Mouse (Mus musculus): ENCODE results near the gene Pdcd7.

Pdcd7 gene

DNA sequence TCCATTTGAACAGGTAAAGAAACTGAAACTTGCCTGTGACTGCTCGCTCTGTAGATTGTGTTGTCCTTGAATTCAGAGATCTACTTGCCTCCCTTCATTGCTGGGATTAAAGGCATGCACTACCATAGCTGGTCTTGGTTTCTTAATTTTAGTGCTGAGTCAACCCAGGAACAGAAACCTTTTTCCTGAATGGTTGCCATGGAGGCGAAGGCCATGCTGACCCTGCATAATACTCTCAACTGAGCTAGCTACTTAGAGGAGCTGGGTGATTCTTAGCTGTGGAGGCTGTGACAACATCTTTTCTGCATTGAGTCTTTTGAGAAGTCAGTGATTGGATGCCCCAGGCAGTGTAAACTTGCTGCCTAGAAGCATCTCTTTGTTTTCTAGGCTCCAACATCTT is 11.1 kb downstream of the Pdcd7 start:
- no peak for DNase-seq

DNA sequence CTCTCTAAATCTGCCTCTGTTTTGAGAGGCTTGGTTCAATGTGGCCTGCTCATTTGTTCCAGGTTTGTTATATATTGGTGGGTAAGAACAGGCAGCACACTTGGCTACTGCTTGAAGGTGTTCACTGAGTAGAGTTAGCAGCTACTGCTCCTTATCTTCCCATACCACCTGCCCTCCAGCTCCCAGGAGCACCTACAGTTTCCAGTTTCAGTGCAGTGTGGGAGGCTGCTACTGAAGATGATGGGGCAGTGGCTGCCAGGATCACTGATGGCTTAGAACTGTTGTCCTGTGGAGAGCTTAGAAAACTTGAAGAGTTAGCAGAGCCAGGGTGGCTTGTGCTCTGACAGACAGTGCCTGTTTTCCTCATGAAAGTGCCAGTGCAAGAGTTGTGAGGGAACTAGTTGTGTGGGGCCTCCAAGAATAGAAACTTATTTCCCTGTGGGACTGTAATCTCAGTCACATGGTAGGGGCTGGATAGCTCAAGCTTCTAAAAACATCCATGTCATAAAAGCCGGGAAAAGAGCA is 13.1 kb downstream of the Pdcd7 start:
- DNase-seq, result no peak

DNA sequence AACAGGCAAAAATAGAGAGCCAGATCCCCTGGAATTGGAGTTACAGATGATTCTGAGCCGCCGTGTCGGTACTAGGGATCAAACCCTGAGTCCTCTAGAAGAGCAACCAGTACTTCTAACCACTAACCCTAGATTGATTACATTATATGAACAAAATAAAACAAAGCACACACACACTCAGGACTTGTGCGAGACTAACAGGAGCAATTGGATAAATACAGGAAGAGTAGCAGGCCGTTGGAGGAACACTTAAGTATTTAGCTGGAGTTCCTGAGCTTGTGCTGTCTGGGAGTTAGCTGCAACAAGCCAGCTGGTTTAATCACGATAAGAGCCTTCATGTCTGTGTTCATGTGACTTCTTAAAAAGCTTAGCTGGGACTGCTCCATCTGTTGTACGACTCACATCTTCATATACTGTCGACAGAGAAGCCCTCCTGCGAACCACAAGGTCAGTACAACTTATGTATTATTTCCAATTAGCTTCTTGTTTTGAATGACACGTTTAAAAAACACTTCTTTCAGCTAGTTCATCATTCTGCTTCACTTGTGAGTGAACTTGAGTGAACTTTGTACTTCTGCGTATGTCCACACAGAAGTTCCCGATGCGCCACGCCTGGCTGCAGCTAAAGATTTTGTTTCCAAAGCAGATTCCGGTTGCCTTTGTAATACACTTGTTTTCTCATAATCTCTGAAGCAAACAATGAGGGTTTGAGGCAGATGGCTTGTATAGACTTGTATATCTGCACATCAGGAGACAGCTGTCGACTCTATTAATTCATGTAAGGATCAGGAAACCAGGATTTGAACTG is 14.9 kb downstream of the Pdcd7 start, which contains the start of gene Ubap1l:
TSS of gene Ubap1l (plus strand) at position 401 of the 808 bp plus-strand sequence.
- no peak for DNase-seq

DNA sequence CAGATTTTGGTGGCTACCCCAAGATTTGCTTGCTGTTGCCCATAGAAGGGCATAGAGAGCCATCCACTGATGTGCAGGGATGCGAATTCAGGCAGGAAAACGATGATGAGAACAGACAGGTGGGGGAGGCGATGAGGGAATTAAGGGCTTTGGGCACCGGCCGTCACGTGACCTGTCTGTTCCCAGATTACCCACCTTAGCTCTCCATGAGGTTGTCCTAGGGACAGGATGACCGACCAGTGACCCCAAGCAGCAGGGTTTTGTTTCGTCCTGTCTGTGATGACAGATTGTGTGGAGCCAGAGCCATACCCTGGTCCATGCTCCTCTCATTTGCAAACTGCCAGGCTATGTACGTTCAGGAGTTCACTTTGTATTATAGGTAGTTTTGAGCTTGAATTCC is 17.8 kb downstream of the Pdcd7 start:
- no peak for DNase-seq

DNA sequence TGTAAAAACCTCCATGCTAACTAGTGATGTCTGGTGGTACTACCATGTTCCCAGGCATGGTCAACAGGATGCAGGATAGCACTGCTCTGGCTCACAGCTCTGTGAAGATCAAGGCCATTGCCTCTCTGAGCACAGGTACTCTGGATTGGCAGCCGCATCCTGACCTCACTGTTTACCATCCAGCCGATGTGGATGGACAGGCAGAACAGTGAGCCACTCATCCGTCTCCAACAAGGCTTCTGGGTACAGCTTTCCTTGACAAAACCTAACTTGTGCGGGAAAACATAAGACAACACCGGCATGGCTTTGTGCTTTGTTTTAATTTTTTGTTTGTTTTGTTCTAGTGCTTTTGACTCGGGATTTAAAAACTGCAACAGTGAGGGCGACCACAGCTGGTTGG is 19.8 kb downstream of the Pdcd7 start:
- no peak for DNase-seq

DNA sequence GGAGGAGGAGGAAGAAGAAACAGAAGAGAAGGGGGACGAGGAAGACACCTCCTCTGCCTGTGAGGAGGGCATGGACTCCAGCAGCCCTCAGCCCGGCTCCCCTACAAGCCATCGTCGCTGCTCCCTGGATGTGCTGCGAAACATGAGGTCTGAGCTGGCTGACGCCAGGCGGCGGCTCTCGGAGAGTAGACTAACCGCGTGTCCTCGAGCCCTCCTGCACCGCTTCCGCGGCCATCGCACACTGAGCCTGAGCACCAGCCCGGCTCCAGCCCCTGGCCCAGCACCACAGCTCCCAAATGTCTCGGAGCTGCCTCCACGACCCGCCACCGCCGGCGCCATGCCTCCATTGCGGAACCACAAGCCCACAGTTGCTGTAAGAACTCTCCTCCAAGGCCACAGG is 25.9 kb downstream of the Pdcd7 start:
- DNase-seq, result no peak

DNA sequence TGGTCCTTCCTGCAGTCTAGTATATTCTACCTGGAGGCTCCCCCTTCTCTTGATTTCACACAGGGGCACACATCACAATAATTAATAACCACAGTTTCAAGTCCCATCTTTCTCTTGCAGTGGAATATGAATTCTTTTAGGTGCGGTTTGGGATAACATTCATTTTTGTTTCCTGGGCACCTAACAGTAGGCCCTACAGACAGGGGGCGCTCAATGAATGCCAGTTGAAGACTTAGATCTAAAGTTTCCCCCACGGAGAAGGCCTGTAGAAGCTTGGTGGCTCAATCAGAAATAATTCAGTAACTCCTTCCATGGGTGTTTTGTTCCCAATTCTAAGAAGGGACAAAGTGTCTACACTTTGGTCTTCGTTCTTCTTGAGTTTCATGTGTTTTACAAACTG is 26.5 kb downstream of the Pdcd7 start:
- peak; percentile 80 for DNase-seq

DNA sequence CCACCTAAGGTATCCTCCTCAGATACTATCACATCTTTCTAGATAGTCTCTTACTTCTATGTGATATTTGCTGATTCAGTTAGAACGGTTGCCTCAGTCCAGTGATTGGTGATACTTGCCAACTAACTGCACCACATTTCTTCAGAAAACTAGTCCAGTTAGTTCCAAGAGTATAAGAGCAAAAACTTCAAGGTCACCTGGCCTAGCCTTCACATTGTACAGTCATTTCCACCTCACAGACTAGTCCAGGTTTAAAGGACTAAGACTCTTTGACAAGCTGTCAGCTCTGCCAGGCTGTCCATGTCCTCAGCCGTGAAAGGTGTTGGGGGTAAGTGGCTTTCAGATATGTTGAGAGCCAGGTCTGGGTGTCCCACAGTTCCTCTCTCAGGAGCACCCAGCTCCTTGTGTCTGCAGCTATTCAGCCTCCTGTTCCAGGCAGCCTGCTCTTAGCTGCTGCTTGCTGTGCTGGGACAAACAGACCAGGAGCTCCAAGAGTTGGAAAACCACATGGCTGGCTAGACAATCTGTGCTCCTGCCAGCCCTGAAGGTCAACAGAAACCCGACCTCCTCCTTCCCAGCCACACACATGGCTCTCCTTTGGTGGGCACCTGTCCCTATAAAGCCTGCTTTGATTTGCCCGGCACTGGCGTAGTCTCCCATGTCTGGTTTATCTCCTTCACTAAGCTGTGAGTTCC is 28.7 kb downstream of the Pdcd7 start:
- DNase-seq, result no peak

DNA sequence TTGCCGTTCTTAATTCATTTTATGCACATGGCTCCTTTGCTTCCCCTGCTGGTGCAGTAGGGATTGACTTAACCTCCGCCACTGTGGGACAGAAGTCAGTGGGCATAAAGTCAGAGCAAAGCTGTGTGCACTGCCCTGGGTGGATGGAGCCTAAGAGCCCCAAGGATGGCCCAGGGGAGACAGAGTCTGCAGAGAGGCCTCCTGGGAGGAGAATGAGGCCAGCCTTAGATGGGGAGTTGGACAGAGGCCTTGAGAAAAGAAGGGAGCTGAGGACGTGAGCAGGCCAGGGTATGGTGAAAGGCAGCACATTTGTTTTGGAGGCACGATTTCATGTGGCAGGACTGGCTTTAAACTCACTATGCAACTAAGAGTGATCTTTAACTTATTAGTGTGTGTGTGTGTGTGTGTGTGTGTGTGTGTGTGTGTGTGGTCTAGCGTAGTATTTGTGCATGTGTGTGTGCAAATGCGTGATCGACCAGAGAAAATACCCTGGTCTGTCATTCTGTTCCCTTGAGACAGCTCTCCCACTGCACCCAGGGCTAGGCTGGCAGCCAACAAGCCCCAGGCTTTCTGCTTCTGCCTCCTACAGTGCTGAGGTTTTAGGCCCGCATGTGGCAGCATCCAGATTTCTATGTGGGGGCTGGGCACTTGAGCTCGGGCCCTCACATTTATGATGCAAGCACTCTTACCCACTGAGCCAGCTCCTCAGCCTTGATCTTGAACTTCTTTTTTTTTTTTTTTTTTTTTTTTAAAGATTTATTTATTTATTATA is 29.4 kb downstream of the Pdcd7 start:
- DNase-seq, result peak; percentile 53

DNA sequence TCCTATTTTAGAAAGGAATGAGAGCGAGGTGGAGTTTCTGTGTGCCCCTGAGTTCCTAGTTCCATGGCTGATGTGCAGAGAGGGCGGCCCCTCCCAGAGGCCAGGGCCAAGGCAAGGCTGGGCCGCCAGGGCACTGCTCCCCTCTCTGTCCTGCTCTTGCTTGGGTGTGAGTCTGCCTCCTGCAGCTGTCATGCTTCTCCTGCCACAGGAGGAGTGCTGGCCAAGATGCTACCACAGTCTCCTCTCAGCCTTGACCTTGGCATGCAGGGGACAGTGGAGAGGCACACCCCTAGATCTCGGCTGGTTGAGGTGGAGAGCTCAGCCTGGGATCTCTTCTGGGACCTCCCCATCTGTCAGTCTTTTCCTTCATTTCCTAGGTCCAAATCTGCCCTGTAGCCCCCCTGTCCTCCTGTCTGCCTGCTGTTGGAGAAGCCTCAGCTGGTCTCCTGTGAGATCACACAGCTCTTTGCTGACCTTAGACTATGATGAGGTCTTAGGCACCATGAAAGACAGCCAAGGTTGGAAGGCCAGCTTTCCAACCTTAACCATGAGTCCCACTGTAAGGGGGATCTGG is 35.2 kb downstream of the Pdcd7 start:
- peak; percentile 50 for DNase-seq

DNA sequence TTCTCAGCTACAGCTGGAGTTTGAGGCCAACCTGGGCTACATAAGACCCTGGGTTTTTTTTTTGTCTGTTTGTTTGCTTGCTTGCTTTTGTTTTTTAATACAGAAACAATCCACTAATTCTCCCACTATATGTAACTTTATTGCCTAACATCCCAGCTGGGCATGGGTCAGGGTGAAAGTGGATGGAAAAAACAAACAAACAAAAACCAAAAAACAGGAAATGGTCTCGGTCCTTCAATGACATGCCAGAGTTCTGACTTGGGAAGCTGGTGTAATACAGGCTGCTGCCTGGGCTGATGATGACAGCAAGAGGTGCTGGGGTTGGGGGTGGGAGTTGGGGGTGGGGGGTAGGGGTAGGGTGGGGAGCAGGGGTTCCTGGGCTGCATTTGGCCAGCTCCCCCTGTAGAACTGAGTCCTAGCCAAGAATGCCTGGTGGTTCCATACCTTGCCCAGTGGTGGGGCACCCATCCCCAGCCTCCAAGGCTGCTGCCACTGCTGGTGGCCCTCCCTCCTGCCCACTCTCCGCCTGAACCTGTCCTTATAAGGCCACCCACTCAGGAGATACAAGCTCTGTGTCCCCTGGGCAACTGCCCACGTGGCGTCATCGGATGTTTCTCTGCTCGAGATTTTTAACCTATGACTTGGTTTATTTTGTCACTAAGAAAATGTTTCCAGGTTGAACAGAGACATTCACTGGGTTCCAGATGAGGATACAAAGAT is 36.3 kb downstream of the Pdcd7 start:
- no peak for DNase-seq

DNA sequence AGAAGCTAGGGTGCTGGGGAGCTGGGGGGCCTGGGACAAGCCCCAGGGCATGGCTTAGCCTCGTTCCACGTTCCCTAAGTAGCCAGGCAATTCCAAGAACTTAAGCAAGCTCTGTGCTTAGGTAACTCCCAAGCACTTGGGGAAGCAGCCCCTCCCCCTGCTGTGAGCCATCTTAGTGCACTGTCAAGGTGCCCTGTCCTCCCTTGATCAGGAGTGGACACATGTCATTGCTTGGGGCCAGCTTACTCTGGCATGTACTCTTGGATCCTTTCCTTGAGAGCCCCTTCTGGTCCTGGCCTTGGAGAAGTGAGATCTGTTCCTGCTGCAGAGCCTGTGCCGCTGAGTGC is 36.8 kb downstream of the Pdcd7 start:
- no peak for DNase-seq

DNA sequence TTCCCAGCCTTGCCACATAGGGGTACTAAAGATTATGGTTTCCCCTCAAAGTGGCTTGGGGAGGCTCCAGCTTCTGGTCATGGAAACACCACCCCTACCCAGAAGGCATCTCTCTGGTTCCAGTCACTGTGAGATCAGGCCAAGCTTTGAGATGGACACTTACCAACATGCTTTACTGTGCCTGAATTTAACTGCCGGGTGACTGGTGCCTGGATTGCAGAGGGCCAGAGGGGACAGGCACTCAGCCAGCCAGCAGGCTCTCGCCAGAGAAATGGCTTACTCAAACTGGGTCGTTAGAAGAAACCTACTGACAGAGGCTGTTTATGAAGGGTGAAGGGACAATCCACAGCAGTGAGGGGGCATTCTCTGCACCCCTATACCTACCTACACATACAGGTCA is 38.4 kb downstream of the Pdcd7 start:
- DNase-seq, result peak; percentile 75

DNA sequence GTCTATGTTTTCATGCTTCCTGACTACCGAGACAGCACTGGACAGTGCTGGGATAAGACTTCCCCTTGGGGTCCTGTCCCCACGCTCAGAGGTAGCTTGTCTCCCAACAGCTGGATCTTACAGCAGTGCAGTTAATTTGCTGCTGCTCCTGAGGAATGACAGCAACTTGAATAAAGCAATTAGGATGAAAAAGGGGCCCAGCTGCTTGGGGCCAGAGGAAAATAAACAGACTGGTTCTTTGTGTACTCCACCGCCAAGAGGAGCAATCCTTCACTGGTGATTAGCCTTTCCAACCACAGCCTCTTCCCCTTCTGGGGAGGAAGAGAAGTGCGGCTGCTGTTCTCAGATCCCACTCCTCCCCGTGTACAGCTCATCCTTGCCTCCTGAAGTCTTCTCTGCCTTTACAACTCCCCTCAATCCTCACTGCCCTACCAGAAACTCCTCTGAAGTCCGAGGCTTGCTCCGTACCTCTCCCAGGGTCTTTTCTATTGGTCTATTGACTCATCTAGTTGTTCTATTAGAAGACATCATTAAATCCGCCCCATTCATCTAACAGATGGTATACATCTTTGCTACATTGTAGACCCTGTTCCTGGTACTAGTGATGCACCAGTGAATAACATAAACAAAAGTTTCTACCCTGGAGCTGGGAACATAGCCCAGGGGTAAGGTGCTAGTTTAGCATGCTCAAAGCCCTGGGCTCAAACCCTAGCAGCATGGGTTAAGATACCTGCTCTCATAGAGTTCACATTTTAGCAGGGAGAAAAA is 40.7 kb downstream of the Pdcd7 start:
- peak; percentile 82 for DNase-seq

DNA sequence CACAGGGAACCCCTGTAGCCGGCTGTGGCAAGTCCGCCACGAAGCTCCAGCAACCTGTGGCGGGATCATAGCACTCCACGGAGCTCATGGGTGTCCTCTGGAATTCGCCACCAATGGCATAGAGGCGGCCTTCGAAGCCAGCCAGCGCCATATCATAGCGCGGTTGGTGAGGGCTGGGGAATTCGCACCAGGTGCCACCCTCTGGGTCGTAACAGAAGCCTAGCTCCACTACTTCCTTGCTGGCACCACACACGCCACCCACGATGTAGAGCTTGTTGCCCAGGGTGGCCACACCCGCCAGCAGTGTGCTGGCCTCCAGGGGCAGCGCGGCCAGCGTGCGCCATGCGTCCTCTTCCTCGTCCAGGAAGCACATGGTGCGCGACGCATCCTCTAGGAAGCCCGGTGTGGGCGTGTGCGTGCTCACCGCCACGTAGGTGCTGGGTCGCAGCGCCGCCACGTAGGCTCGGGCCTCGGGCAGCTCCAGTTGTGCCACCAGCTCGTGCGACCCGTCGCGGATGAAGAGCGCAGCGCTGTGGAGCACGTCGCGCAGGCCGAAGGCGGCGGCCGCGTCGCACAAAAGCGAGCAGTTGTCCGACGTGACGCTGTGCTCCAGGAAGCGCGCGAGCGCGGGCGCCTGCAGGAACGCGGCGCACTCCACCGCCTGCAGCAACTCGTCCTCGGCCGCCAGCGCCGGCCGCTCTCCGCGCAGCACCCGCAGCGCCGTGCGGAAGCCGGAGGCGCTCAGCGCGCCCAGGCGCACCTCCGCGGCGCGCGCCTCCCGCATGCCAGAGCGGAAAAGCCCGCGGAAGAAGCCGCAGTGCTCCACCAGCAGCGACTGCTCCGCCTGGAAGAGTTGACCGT is 45.1 kb downstream of the Pdcd7 start:
- DNase-seq, result no peak

DNA sequence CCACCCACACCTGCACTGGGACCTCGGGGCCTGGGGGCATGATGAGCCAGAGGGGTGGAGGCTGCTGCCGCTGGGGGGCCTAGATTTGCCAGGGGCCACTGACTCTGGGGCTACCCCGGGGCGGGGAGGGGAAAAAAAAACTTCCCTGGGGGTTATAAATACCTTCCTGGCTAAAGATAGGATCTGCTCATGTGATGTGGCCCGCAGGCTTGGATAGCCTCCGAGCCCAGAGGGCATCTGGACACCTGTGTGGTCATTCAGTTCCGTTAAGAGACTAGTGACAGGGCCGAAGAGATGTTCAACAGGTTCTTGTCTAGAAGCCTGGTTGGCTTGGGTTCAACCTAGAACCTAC is 45.7 kb downstream of the Pdcd7 start, which contains the start of gene Kbtbd13:
TSS of gene Kbtbd13 (minus strand) at position 40 of the 352 bp plus-strand sequence.
- DNase-seq, result no peak

DNA sequence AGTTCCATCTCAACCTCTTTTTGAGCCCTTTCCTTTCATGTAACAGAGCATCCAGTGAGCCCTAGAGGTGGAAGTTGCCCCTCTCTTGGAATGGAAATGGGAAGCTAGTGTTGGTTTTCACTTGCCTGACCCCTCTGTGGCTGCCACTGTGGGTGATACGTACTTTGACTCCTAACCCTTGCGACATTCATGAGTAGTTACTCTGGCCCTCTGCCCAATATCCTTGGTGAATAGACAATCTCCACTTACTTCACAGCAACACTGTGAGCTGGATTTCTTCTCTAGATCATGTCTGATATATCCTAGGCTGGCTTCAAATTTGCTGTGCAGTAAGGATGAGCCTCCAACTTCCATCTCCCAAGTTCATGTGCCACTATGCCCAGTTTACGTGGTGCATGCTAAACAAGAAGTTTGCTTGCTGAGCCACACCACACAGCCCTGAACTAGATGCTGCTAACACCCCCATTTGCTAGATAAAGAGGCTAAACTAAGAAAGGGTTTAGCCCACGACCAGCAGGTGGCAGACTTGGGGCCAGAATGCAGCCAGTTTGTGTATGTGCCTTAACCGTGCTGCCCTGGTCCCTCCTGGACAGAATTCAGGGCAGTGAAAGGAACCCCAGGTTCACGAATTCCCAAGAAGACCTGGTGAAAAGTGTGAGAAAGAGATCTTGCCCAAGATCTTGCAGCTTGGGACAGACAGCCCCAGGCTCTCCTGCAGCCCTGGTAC is 46.9 kb downstream of the Pdcd7 start:
- peak; percentile 84 for DNase-seq

DNA sequence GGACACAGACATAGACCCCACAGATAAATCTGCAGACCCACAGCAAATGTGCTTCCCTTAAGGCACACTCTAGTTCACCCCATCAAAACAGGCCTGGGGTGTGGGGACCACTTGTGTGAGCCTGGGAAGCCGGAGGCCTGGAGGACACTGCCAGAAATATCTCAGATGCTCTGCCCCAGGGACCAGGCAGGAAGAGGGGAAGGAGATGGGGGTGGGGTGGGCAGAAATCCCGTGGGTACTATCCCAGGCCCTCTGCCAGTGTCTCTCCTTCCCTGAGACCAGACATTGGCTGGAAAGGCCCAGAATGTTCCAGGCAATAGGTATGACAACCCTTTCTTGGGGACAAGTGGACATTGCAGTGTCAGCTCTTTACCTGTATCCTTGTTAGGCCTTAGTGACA is 47.7 kb downstream of the Pdcd7 start:
- peak; percentile 55 for DNase-seq

DNA sequence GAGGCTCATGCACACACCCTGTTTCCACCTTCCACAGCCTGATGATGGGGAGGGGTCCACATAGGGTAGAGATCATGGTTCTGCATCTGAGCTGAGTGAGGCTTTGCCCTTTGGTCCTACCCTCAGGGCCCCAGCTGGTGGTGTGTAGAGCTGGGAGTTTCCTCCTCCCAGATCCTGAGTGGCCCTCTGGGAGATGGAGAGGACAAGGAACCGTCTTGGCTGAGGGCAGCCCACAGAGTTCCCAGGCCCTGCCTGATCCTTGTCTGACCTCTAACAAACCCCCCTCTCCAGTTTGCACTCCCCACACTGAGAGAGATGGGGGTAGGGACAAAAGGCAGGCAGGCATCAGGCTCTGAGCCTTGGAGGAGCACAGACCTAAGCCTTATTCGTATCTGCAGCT is 48.5 kb downstream of the Pdcd7 start:
- DNase-seq, result peak; percentile 48

DNA sequence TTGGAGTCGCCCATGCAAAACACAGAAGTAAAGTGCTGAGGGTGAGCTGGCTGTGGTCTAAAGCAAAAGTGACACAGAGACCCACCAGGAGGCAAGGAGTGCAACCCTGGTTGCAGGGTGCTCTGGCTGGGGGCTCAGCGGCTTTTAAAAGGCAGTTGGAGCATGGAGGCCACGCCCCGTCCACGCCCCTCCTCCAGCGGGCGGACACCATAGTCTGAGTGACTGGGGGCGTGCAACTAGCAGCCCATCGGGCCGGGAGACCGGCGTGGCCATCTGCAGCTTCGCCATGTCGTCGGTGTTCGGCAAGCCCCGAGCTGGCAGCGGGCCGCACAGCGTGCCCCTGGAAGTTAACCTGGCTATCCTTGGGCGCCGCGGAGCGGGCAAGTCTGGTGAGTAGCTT is 52.4 kb downstream of the Pdcd7 start, which contains the start of gene Rasl12:
TSS of gene Rasl12 (plus strand) at position 228 of the 400 bp plus-strand sequence.
- DNase-seq, result peak; percentile 92

Measured in lung, postnatal 10 days (tissue).